Mouse (Mus musculus): ENCODE measurements at regions not wholly inside any gene's neighbourhood (a gene's known extent, or its start where the extent isn't known, plus 50 kb on each side); places are given as distances from the start of the nearest gene placed in this dataset.

GRCm38 (mm10) chr17:63680479-63680878 lies 180.7 kb upstream of the Fbxl17 start:
- DNase-seq (ENCODE audit: low spot score): no peak
- no peaks in the 10 kb centered on the region for H3K36me3 ChIP-seq (replicated peaks)
- no peaks in the 10 kb centered on the region for H3K27me3 ChIP-seq (replicated peaks; ENCODE audit: low read depth, poor library complexity, severe bottlenecking)
- no peaks in the 10 kb centered on the region; the same call in 1 of the 2 replicates for H3K4me1 ChIP-seq
- WGBS: 76% methylated on average over 3 of the region's 3 CpGs
- no peak overlapping the region for H3K27ac ChIP-seq (replicated peaks)
- H3K4me3 ChIP-seq: no peak overlapping the region
- no peaks in the 10 kb centered on the region for H3K9me3 ChIP-seq

- no peaks in the 10 kb centered on the region for H3K9me3 ChIP-seq
- no peaks in the 10 kb centered on the region for H3K27me3 ChIP-seq (replicated peaks; ENCODE audit: low read depth, poor library complexity, severe bottlenecking)
- peaks cover 8% of the 10 kb centered on the region; the same call in 1 of the 2 replicates for H3K4me1 ChIP-seq
- H3K27ac ChIP-seq (replicated peaks): no peak overlapping the region
- no peaks in the 10 kb centered on the region for H3K36me3 ChIP-seq (replicated peaks)
- DNase-seq (ENCODE audit: low spot score): no peak
- 80% methylated on average over 9 of the region's 9 CpGs for WGBS
- H3K4me3 ChIP-seq: no peak overlapping the region
These were observed 179.5 kb upstream of the Fer start for GRCm38 (mm10) chr17:63683345-63683744.

GRCm38 (mm10) chr17:63684026-63684425 lies 178.8 kb upstream of the Fer start:
- H3K9me3 ChIP-seq: no peaks in the 10 kb centered on the region
- H3K36me3 ChIP-seq (replicated peaks): no peaks in the 10 kb centered on the region
- no peak overlapping the region for H3K27ac ChIP-seq (replicated peaks)
- WGBS: 89% methylated on average over 3 of the region's 3 CpGs
- no peak for DNase-seq (ENCODE audit: low spot score)
- H3K27me3 ChIP-seq (replicated peaks; ENCODE audit: low read depth, poor library complexity, severe bottlenecking): no peaks in the 10 kb centered on the region
- no peak overlapping the region for H3K4me3 ChIP-seq
- H3K4me1 ChIP-seq: peaks cover 8% of the 10 kb centered on the region; the same call in 1 of the 2 replicates

- no peak for DNase-seq (ENCODE audit: low spot score)
- Histone ChIP-seq H3K4me3 (no peak overlapping the region), H3K27me3 (replicated peaks; ENCODE audit: low read depth, poor library complexity, severe bottlenecking) (no peaks in the 10 kb centered on the region), H3K36me3 (replicated peaks) (no peaks in the 10 kb centered on the region), H3K9me3 (no peaks in the 10 kb centered on the region), H3K4me1 (peaks cover 9% of the 10 kb centered on the region), H3K27ac (replicated peaks) (no peak overlapping the region)
- WGBS: 28% methylated on average over 4 of the region's 4 CpGs
These were observed 176.9 kb upstream of the Fer start for GRCm38 (mm10) chr17:63685956-63686355.

GRCm38 (mm10) chr17:63686361-63686760 lies 176.5 kb upstream of the Fer start:
- H3K27me3 ChIP-seq (replicated peaks; ENCODE audit: low read depth, poor library complexity, severe bottlenecking): no peaks in the 10 kb centered on the region
- DNase-seq (ENCODE audit: low spot score): no peak
- 49% methylated on average over 4 of the region's 4 CpGs for WGBS
- no peak overlapping the region for H3K27ac ChIP-seq (replicated peaks)
- H3K4me3 ChIP-seq: no peak overlapping the region
- peaks cover 13% of the 10 kb centered on the region for H3K4me1 ChIP-seq
- no peaks in the 10 kb centered on the region for H3K36me3 ChIP-seq (replicated peaks)
- H3K9me3 ChIP-seq: no peaks in the 10 kb centered on the region

- H3K36me3 ChIP-seq (replicated peaks): no peaks in the 10 kb centered on the region
- WGBS: 90% methylated on average over 8 of the region's 8 CpGs
- H3K27me3 ChIP-seq (replicated peaks; ENCODE audit: low read depth, poor library complexity, severe bottlenecking): no peaks in the 10 kb centered on the region
- no peak for DNase-seq (ENCODE audit: low spot score)
- peaks cover 20% of the 10 kb centered on the region for H3K4me1 ChIP-seq
- no peak overlapping the region for H3K27ac ChIP-seq (replicated peaks)
- H3K4me3 ChIP-seq: no peak overlapping the region
- no peaks in the 10 kb centered on the region for H3K9me3 ChIP-seq
These were observed 173.6 kb upstream of the Fer start for GRCm38 (mm10) chr17:63689291-63689690.

GRCm38 (mm10) chr17:63690829-63691689 lies 171.8 kb upstream of the Fer start:
- Histone ChIP-seq H3K4me1 (peaks cover 17% of the 10 kb centered on the region), H3K4me3 (no peak overlapping the region), H3K9me3 (no peaks in the 10 kb centered on the region), H3K27me3 (replicated peaks; ENCODE audit: low read depth, poor library complexity, severe bottlenecking) (no peaks in the 10 kb centered on the region), H3K36me3 (replicated peaks) (no peaks in the 10 kb centered on the region), H3K27ac (replicated peaks) (no peak overlapping the region)
- WGBS: 72% methylated on average over 11 of the region's 11 CpGs
- DNase-seq (ENCODE audit: low spot score): no peak

- peak; percentile 21 for DNase-seq (ENCODE audit: low spot score)
- Histone ChIP-seq H3K27ac (replicated peaks) (no peak overlapping the region), H3K9me3 (no peaks in the 10 kb centered on the region), H3K36me3 (replicated peaks) (no peaks in the 10 kb centered on the region), H3K4me1 (peaks cover 12% of the 10 kb centered on the region), H3K27me3 (replicated peaks; ENCODE audit: low read depth, poor library complexity, severe bottlenecking) (no peaks in the 10 kb centered on the region), H3K4me3 (no peak overlapping the region)
- 55% methylated on average over 3 of the region's 3 CpGs for WGBS
These were observed 171.2 kb upstream of the Fer start for GRCm38 (mm10) chr17:63691690-63691968.

- Histone ChIP-seq H3K27ac (replicated peaks) (no peak overlapping the region), H3K9me3 (no peaks in the 10 kb centered on the region), H3K27me3 (replicated peaks; ENCODE audit: low read depth, poor library complexity, severe bottlenecking) (no peaks in the 10 kb centered on the region), H3K36me3 (replicated peaks) (no peaks in the 10 kb centered on the region), H3K4me1 (peaks cover 12% of the 10 kb centered on the region), H3K4me3 (no peak overlapping the region)
- 100% methylated on average over 1 of the region's 1 CpGs for WGBS
- DNase-seq (ENCODE audit: low spot score): no peak
These were observed 169.6 kb upstream of the Fer start for GRCm38 (mm10) chr17:63693274-63693673.

- no peak for DNase-seq (ENCODE audit: low spot score)
- no peak overlapping the region for H3K4me3 ChIP-seq
- H3K36me3 ChIP-seq (replicated peaks): no peaks in the 10 kb centered on the region
- no peaks in the 10 kb centered on the region for H3K4me1 ChIP-seq
- WGBS: 89% methylated on average over 6 of the region's 6 CpGs
- H3K27ac ChIP-seq (replicated peaks): no peak overlapping the region
- H3K27me3 ChIP-seq (replicated peaks; ENCODE audit: low read depth, poor library complexity, severe bottlenecking): no peaks in the 10 kb centered on the region
- H3K9me3 ChIP-seq: no peaks in the 10 kb centered on the region
These were observed 163.3 kb upstream of the Fer start for GRCm38 (mm10) chr17:63699537-63699936.

GRCm38 (mm10) chr17:63704991-63705390 lies 157.9 kb upstream of the Fer start:
- Histone ChIP-seq H3K36me3 (replicated peaks) (no peaks in the 10 kb centered on the region), H3K4me1 (no peaks in the 10 kb centered on the region), H3K9me3 (no peaks in the 10 kb centered on the region), H3K4me3 (no peak overlapping the region), H3K27me3 (replicated peaks; ENCODE audit: low read depth, poor library complexity, severe bottlenecking) (no peaks in the 10 kb centered on the region), H3K27ac (replicated peaks) (no peak overlapping the region)
- DNase-seq (ENCODE audit: low spot score): no peak
- WGBS: 92% methylated on average over 3 of the region's 3 CpGs

GRCm38 (mm10) chr17:63712937-63713336 lies 149.9 kb upstream of the Fer start:
- no peaks in the 10 kb centered on the region for H3K4me1 ChIP-seq
- no peaks in the 10 kb centered on the region for H3K27me3 ChIP-seq (replicated peaks; ENCODE audit: low read depth, poor library complexity, severe bottlenecking)
- no peak overlapping the region for H3K27ac ChIP-seq (replicated peaks)
- no peaks in the 10 kb centered on the region for H3K9me3 ChIP-seq
- H3K36me3 ChIP-seq (replicated peaks): no peaks in the 10 kb centered on the region
- DNase-seq (ENCODE audit: low spot score): no peak
- 88% methylated on average over 6 of the region's 6 CpGs for WGBS
- no peak overlapping the region for H3K4me3 ChIP-seq

- Histone ChIP-seq H3K27ac (replicated peaks) (no peak overlapping the region), H3K27me3 (replicated peaks; ENCODE audit: low read depth, poor library complexity, severe bottlenecking) (no peaks in the 10 kb centered on the region), H3K4me1 (no peaks in the 10 kb centered on the region), H3K9me3 (no peaks in the 10 kb centered on the region), H3K36me3 (replicated peaks) (no peaks in the 10 kb centered on the region), H3K4me3 (no peak overlapping the region)
- DNase-seq (ENCODE audit: low spot score): no peak
- WGBS: 95% methylated on average over 9 of the region's 9 CpGs
These were observed 147.2 kb upstream of the Fer start for GRCm38 (mm10) chr17:63715687-63716086.

All from embryonic facial prominence, embryonic 10.5 days (tissue).